Mouse (Mus musculus) midbrain, postnatal 0 days (tissue): ENCODE results near the gene Cyp2d26. TPM values are rescaled to one million over a fixed set of nuclear protein-coding genes. Genes with fewer than 3 reads are reported as not detected.

ENCODE experiments used
- ATAC-seq: fragments of 200-750 bp; cut with Nextera tagmentation; 2 replicates; pipeline ENCODE4 v1.8.0; 2017; ENCODE audit warnings: moderate number of reproducible peaks, mild to moderate bottlenecking, moderate TSS enrichment, moderate library complexity; ENCODE audit not compliant: low FRiP score
- DNase-seq: peaks from one replicate; pipeline ENCODE4 v3.0.0-alpha.2; 2015; ENCODE audit warnings: low spot score
- H3K27ac ChIP-seq: fragments of 300-500 bp; sonication (generic); 2 replicates; pipeline ENCODE4 v1.5.1; 2014; ENCODE audit warnings: low read depth, mild to moderate bottlenecking, low read length, mixed read lengths
- H3K27me3 ChIP-seq: fragments of 300-500 bp; sonication (generic); 2 replicates; pipeline ENCODE4 v1.6.1; 2014; ENCODE audit warnings: low read length, control low read depth, mixed read lengths; ENCODE audit not compliant: insufficient read depth
- H3K36me3 ChIP-seq: fragments of 300-500 bp; sonication (generic); 2 replicates; pipeline ENCODE4 v1.6.1; 2014; ENCODE audit warnings: low read length, control low read depth, mixed read lengths; ENCODE audit not compliant: insufficient read depth
- H3K4me1 ChIP-seq: fragments of 300-500 bp; sonication (generic); 2 replicates; pipeline ENCODE4 v1.6.1; 2014; ENCODE audit warnings: mild to moderate bottlenecking, control low read depth, antibody characterized with exemption, low read length, mixed read lengths; ENCODE audit not compliant: insufficient read depth
- H3K4me2 ChIP-seq: fragments of 300-500 bp; sonication (generic); 2 replicates; pipeline ENCODE4 v1.6.1; 2014; ENCODE audit warnings: low read depth, mild to moderate bottlenecking, low read length, mixed read lengths; ENCODE audit not compliant: poor library complexity, severe bottlenecking
- H3K4me3 ChIP-seq: fragments of 300-500 bp; sonication (generic); 2 replicates; pipeline ENCODE4 v1.5.1; 2014; ENCODE audit warnings: low read depth, mild to moderate bottlenecking, low read length, moderate library complexity
- H3K9ac ChIP-seq: fragments of 300-500 bp; sonication (generic); replicated peaks from 2 replicates; pipeline ENCODE4 v1.6.1; 2014; ENCODE audit warnings: mild to moderate bottlenecking, low read length, moderate library complexity, mixed read lengths; ENCODE audit not compliant: poor library complexity, severe bottlenecking
- H3K9me3 ChIP-seq: fragments of 300-500 bp; sonication (generic); 2 replicates; pipeline ENCODE4 v1.6.1; 2016; ENCODE audit warnings: low read length, control low read depth
- CTCF ChIP-seq: IDR thresholded peaks from 2 replicates; pipeline ENCODE4 v1.5.1; 2016; ENCODE audit warnings: antibody characterized with exemption, mild to moderate bottlenecking
- WGBS: fragments of 180-500 bp; shearing (Covaris S2); extraction: QIAGEN DNeasy Blood & Tissue Kit; methylation state at CpG from one replicate; pipeline ENCODE4 v1.1.7; 2014; 5-methylcytosine and 5-hydroxymethylcytosine counted together
- polyA plus RNA-seq: library from polyadenylated mRNA; unstranded; fragments of >200 nt; fragmentation: Nextera tagmentation; extraction: Ambion mirVana; gene quantifications from 2 replicates; pipeline ENCODE4 v1.2.1, GENCODE M21; 2015
- total RNA-seq: library from RNA; depleted of rRNA; stranded (reverse); fragments of >200 nt; gene quantifications from 2 replicates; pipeline ENCODE4 v1.2.3, GENCODE M21; 2014

Gene Cyp2d26
- total and polyA plus RNA-seq, 2 experiments from 2014 or later = not detected

GRCm38 (mm10) chr15:82804708-82805639, 10.9 kb upstream of the Cyp2d26 start:
- Histone ChIP-seq H3K27ac (no peak overlapping the region), H3K9ac (no peak overlapping the region), H3K27me3 (no peaks in the 10 kb centered on the region), H3K9me3 (no peaks in the 10 kb centered on the region), H3K36me3 (peaks cover 5% of the 10 kb centered on the region; the same call in 1 of the 2 replicates), H3K4me1 (no peaks in the 10 kb centered on the region), H3K4me2 (no peak overlapping the region), H3K4me3 (no peak overlapping the region)
- TF ChIP-seq CTCF = peak; percentile 96
- DNase-seq (peak; percentile 72), ATAC-seq (peak; percentile 33; the same call in 1 of the 2 replicates)
- whole genome bisulfite sequencing = 70% methylated on average over 5 of the region's 5 CpGs

- Histone ChIP-seq H3K9ac (no peak overlapping the region), H3K4me1 (no peaks in the 10 kb centered on the region), H3K4me2 (no peak overlapping the region), H3K9me3 (no peaks in the 10 kb centered on the region), H3K27me3 (no peaks in the 10 kb centered on the region), H3K36me3 (no peaks in the 10 kb centered on the region), H3K27ac (no peak overlapping the region), H3K4me3 (no peak overlapping the region)
- TF ChIP-seq CTCF = no peak
- no peak for ATAC-seq
- DNase-seq = no peak
- WGBS = 81% methylated on average over 3 of the region's 3 CpGs
Measured at GRCm38 (mm10) chr15:82795936-82796440, 1.9 kb upstream of the Cyp2d26 start.

DNA sequence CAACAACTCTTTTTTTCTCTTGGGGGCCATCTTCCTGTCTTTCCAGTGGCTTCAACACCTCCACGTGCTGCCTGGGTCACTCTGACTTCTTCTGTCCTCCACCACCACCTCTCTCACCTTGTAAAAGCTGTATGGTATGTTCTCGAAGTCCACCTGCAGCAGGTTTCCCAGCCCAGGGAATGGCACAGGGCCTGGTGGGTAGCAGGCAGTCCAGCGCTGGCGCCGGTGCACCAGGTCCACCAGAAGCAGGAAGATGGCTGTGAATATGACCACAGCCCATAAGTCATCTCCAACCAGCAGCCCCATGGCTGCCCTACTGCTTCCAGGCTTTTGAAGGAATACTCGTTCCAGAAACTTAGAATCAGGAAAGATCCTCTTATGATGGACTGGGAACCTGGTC, 226 bp downstream of the Cyp2d26 start:
- Histone ChIP-seq H3K27ac (no peak overlapping the region), H3K4me2 (no peak overlapping the region), H3K9me3 (no peaks in the 10 kb centered on the region), H3K27me3 (no peaks in the 10 kb centered on the region), H3K4me3 (no peak overlapping the region), H3K9ac (no peak overlapping the region), H3K36me3 (no peaks in the 10 kb centered on the region), H3K4me1 (no peaks in the 10 kb centered on the region)
- no peak for TF ChIP-seq CTCF
- ATAC-seq (no peak), DNase-seq (no peak)
- WGBS = 88% methylated on average over 6 of the region's 6 CpGs

DNA sequence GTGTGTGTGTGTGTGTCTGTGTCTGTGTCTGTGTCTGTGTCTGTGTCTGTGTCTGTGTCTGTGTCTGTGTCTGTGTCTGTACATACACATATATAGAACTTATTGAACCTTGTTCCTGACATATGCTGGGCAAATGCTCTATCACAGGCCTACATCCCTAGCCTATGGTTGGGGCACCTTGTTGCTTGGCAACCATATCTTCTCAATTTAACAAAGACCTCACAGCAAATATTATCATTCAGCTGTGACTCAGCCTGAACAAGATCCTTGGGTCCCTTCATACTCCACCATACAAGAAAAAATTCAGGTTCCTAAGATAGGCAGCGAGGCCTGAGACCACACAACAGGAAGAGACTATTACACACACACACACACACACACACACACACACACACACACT, 640 bp downstream of the Cyp2d26 start:
- Histone ChIP-seq H3K27me3 (no peaks in the 10 kb centered on the region), H3K9me3 (no peaks in the 10 kb centered on the region), H3K36me3 (no peaks in the 10 kb centered on the region), H3K4me2 (no peak overlapping the region), H3K27ac (no peak overlapping the region), H3K9ac (no peak overlapping the region), H3K4me1 (no peaks in the 10 kb centered on the region), H3K4me3 (no peak overlapping the region)
- no peak for DNase-seq
- no peak for TF ChIP-seq CTCF
- no peak for ATAC-seq
- WGBS = 74% methylated on average over 1 of the region's 1 CpGs

DNA sequence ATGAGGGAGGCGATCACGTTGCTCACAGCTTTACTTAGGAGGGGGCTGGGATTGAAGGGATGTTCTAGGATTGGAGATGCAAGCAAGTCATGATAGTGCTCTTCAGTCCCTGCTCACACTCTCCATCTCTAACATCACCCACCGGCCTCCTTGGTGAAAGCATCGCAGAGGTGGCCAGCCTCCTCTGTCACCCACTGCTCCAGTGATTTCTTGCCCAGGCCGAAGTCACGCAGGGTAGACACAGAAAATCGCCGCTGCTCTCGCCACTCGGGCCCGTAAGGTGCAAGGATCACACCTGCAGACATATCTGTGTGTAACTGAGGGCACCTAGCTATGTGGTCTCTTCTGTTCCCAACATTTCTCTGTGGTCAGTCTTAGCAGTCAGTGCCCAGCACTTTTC, 1.5 kb downstream of the Cyp2d26 start:
- H3K9me3 ChIP-seq = no peaks in the 10 kb centered on the region
- H3K27me3 ChIP-seq = no peaks in the 10 kb centered on the region
- ATAC-seq (no peak), DNase-seq (no peak)
- no peak overlapping the region for H3K4me3 ChIP-seq
- no peak for TF ChIP-seq CTCF
- H3K9ac ChIP-seq = no peak overlapping the region
- no peak overlapping the region for H3K27ac ChIP-seq
- WGBS = 93% methylated on average over 11 of the region's 11 CpGs
- H3K4me1 ChIP-seq = no peaks in the 10 kb centered on the region
- no peaks in the 10 kb centered on the region for H3K36me3 ChIP-seq
- H3K4me2 ChIP-seq = no peak overlapping the region

GRCm38 (mm10) chr15:82784581-82784980, 9.5 kb downstream of the Cyp2d26 start:
- WGBS = 75% methylated on average over 1 of the region's 1 CpGs
- no peaks in the 10 kb centered on the region for H3K27me3 ChIP-seq
- TF ChIP-seq CTCF = no peak

More at GRCm38 (mm10) chr15:82784581-82784980, 9.5 kb downstream of the Cyp2d26 start:
- ATAC-seq (no peak), DNase-seq (no peak)
- Histone ChIP-seq H3K4me1 (no peaks in the 10 kb centered on the region), H3K36me3 (no peaks in the 10 kb centered on the region), H3K27ac (no peak overlapping the region), H3K4me2 (no peak overlapping the region), H3K9me3 (no peaks in the 10 kb centered on the region), H3K9ac (no peak overlapping the region), H3K4me3 (no peak overlapping the region)
